In the genomic region with DNA sequence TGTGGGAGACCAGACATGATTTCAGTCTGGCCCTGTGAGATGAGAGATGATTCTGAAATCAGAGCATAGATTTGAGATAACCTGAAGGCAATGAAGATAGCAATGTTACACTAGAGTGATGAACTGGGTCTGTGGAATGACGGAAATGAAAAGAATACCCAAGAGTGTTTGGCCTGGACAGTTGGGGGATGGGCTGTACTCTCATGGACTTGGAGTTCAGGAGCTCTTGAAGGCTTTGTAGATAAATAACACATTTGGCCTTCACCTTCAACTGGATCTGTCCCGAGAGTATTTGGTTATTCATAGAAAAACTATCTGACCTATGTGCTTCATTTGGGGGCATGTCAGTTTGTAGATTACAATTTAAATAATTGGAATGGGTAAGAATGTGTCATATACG, we compare ENCODE assay signal across 22 mouse cellular contexts.
"Had no signal": no experiment of that assay in that cellular context is flagged by ENCODE, and none has a peak within 500 bp of the region (broad histone marks: within the 10 kb centered on the region; RNA-seq: fewer than 3 reads in every experiment).

No protein-coding gene starts in this region.

- H3K4me3 ChIP-seq: heart, embryonic 13.5 days; heart, embryonic 15.5 days; hindbrain, embryonic 13.5 days; hindbrain, embryonic 15.5 days; layer of hippocampus, adult 2 months; left cerebral cortex, adult 2 months; limb, embryonic 10.5 days; limb, embryonic 12.5 days; liver, embryonic 13.5 days; liver, embryonic 15.5 days had no signal

- H3K4me1 ChIP-seq: heart, embryonic 13.5 days; heart, embryonic 15.5 days; hindbrain, embryonic 13.5 days; hindbrain, embryonic 15.5 days; limb, embryonic 10.5 days; limb, embryonic 12.5 days; liver, embryonic 13.5 days; liver, embryonic 15.5 days had no signal

- DNase-seq: gastrocnemius, postnatal 14 days; gastrocnemius, postnatal 36 days; heart, adult 18-20 months; heart, postnatal 14 days; heart, postnatal 36 days; kidney, adult 18-20 months; kidney, adult 8-10 months; kidney, postnatal 10 days; kidney, postnatal 25 days; kidney, postnatal 4 days; liver; liver, embryonic 13.5 days; liver, postnatal 0 days had no signal
